Mouse (Mus musculus) liver, postnatal 0 days (tissue): ENCODE results near the gene Smim26.

Experiments
- CTCF ChIP-seq: sonication (generic); IDR thresholded peaks from 2 replicates; pipeline ENCODE4 v1.5.1; 2016; ENCODE audit warnings: antibody characterized with exemption, low read depth
- EP300 ChIP-seq: IDR thresholded peaks from 2 replicates; pipeline ENCODE4 v1.6.1; 2016; ENCODE audit warnings: antibody characterized with exemption, low read depth, mild to moderate bottlenecking

GRCm38 (mm10) chr2:144598006-144598405 lies 4.2 kb downstream of the Smim26 start:
- TF ChIP-seq CTCF (no peak), EP300 (no peak)
